ENCODE assay signal across 12 mouse cellular contexts in the genomic region with DNA sequence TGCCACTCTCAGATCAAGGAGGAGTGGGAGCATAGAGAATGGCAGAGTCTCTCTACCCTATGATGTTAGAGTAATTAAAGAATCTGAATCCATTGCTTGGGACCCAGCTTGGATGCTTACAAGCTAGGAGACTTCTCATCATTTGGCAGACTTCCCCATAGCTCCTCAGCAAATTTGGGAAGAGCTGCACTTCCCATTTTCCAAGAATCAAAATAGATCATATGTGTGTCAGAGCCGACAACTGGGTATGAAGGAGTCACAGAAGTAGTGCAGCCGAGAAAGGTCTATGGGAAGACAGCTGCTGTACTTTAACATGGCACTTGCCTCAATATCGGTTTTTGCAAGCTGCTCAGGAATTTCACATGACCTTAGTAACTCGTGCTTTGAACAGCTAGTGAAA.
"Had no signal": no experiment of that assay in that cellular context is flagged by ENCODE, and none has a peak within 500 bp of the region (broad histone marks: within the 10 kb centered on the region; RNA-seq: fewer than 3 reads in every experiment).

No protein-coding gene starts in this region.

- H3K4me1 ChIP-seq: kidney, embryonic 15.5 days; midbrain, embryonic 12.5 days had no signal

- H3K9me3 ChIP-seq: kidney, embryonic 15.5 days; limb, embryonic 13.5 days; midbrain, embryonic 12.5 days; neural tube, embryonic 13.5 days had no signal

- ATAC-seq: intestine, embryonic 16.5 days; midbrain, embryonic 16.5 days had no signal

- DNase-seq: kidney, adult 2 months; kidney, postnatal 14 days; layer of hippocampus, postnatal 36 days; lung, adult 18-20 months; thymus, postnatal 4 days had no signal

- H3K9ac ChIP-seq: kidney, embryonic 15.5 days; limb, embryonic 13.5 days; liver, embryonic 14.5 days; midbrain, embryonic 12.5 days; neural tube, embryonic 13.5 days had no signal

- H3K27me3 ChIP-seq: kidney, embryonic 15.5 days; midbrain, embryonic 12.5 days; neural tube, embryonic 13.5 days had no signal

- H3K36me3 ChIP-seq: kidney, embryonic 15.5 days; limb, embryonic 13.5 days; midbrain, embryonic 12.5 days; neural tube, embryonic 13.5 days had no signal

- H3K27ac ChIP-seq: kidney, embryonic 15.5 days; limb, embryonic 13.5 days; liver, embryonic 14.5 days; midbrain, embryonic 12.5 days; neural tube, embryonic 13.5 days had no signal

- H3K4me2 ChIP-seq: kidney, embryonic 15.5 days; limb, embryonic 13.5 days; midbrain, embryonic 12.5 days; neural tube, embryonic 13.5 days had no signal

- H3K4me3 ChIP-seq: kidney, embryonic 15.5 days; limb, embryonic 13.5 days; midbrain, embryonic 12.5 days; neural tube, embryonic 13.5 days had no signal
